In genomic region chr12:105454258-105455062, GRCm38 (mm10) we compare ENCODE assay signal across 7 mouse cellular contexts. TPM values are rescaled to one million over a fixed set of nuclear protein-coding genes. Genes with fewer than 3 reads are reported as not detected.
DNase-seq lines count a peak whose midpoint lies in the region; ATAC-seq and TF ChIP-seq lines count a peak whose summit lies in the region.

No protein-coding gene starts in this region.

- no peaks in the 10 kb centered on the region for H3K36me3 ChIP-seq in lung, embryonic 14.5 days (ENCODE audit: insufficient read depth)
- H3K36me3 ChIP-seq in embryonic facial prominence, embryonic 12.5 days: no peaks in the 10 kb centered on the region
- no peaks in the 10 kb centered on the region for H3K36me3 ChIP-seq in hindbrain, embryonic 16.5 days (ENCODE audit: control insufficient read depth, insufficient read depth, low read length)
- H3K36me3 ChIP-seq in midbrain, embryonic 13.5 days: 0 out of 2 replicates have a peak, but pooled peaks cover 5% of the 10 kb centered on the region

- ATAC-seq in lung, embryonic 14.5 days (ENCODE audit: insufficient read depth): peak; percentile 62
- ATAC-seq in embryonic facial prominence, embryonic 12.5 days (ENCODE audit: insufficient number of reproducible peaks, insufficient read depth, low FRiP score, low TSS enrichment): peak; percentile 52
- peak; percentile 59 for ATAC-seq in hindbrain, embryonic 16.5 days
- ATAC-seq in midbrain, embryonic 13.5 days: peak; percentile 73

- WGBS in lung, embryonic 14.5 days: under 1% methylated on average over 21 of the region's 21 CpGs
- WGBS in embryonic facial prominence, embryonic 12.5 days: 4% methylated on average over 21 of the region's 21 CpGs
- 2% methylated on average over 21 of the region's 21 CpGs for WGBS in hindbrain, embryonic 16.5 days
- 3% methylated on average over 21 of the region's 21 CpGs for WGBS in midbrain, embryonic 13.5 days

- peak overlapping the region; percentile 63 for H3K4me3 ChIP-seq in lung, embryonic 14.5 days (ENCODE audit: low read depth, low read length)
- H3K4me3 ChIP-seq in embryonic facial prominence, embryonic 12.5 days: peak overlapping the region; percentile 75
- peak overlapping the region; percentile 84 for H3K4me3 ChIP-seq in hindbrain, embryonic 16.5 days (ENCODE audit: low read length)
- peak overlapping the region; percentile 89 for H3K4me3 ChIP-seq in midbrain, embryonic 13.5 days (replicated peaks)

- TF ChIP-seq CTCF in lung, embryonic 14.5 days (IDR thresholded peaks at IDR 0.05; ENCODE audit: low read depth): no peak

- H3K9ac ChIP-seq in lung, embryonic 14.5 days: peak overlapping the region; percentile 70
- H3K9ac ChIP-seq in embryonic facial prominence, embryonic 12.5 days: peak overlapping the region; percentile 74
- peak overlapping the region; percentile 87 for H3K9ac ChIP-seq in hindbrain, embryonic 16.5 days (ENCODE audit: low read depth, low read length)
- peak overlapping the region; percentile 92 for H3K9ac ChIP-seq in midbrain, embryonic 13.5 days (replicated peaks)

- no peaks in the 10 kb centered on the region for H3K27me3 ChIP-seq in lung, embryonic 14.5 days (ENCODE audit: insufficient read depth, low read length)
- H3K27me3 ChIP-seq in embryonic facial prominence, embryonic 12.5 days: no peaks in the 10 kb centered on the region
- no peaks in the 10 kb centered on the region for H3K27me3 ChIP-seq in hindbrain, embryonic 16.5 days (replicated peaks; ENCODE audit: control insufficient read depth, insufficient read depth, low read length)
- no peaks in the 10 kb centered on the region for H3K27me3 ChIP-seq in midbrain, embryonic 13.5 days

- peak; percentile 55 for DNase-seq in lung, embryonic 14.5 days
- no peak for DNase-seq in lung, adult 18-20 months
- no peak for DNase-seq in left cerebral cortex, adult 9 months (ENCODE audit: low spot score in 2 of 2)
- DNase-seq in left cerebral cortex, postnatal 25 days (ENCODE audit: low spot score in 2 of 2): no peak

- H3K9me3 ChIP-seq in lung, embryonic 14.5 days (ENCODE audit: low read depth, low read length): no peaks in the 10 kb centered on the region
- no peaks in the 10 kb centered on the region for H3K9me3 ChIP-seq in embryonic facial prominence, embryonic 12.5 days
- no peaks in the 10 kb centered on the region for H3K9me3 ChIP-seq in hindbrain, embryonic 16.5 days (ENCODE audit: control insufficient read depth, low read length)
- no peaks in the 10 kb centered on the region for H3K9me3 ChIP-seq in midbrain, embryonic 13.5 days

- peak overlapping the region; percentile 79 for H3K4me2 ChIP-seq in lung, embryonic 14.5 days
- peak overlapping the region; percentile 83 for H3K4me2 ChIP-seq in embryonic facial prominence, embryonic 12.5 days (replicated peaks)
- peak overlapping the region; percentile 67 for H3K4me2 ChIP-seq in hindbrain, embryonic 16.5 days (ENCODE audit: low read length)
- H3K4me2 ChIP-seq in midbrain, embryonic 13.5 days (replicated peaks): peak overlapping the region; percentile 79

- peaks cover 8% of the 10 kb centered on the region; the same call in 1 of the 2 replicates for H3K4me1 ChIP-seq in lung, embryonic 14.5 days (ENCODE audit: insufficient read depth)
- H3K4me1 ChIP-seq in embryonic facial prominence, embryonic 12.5 days: peaks cover 29% of the 10 kb centered on the region
- peaks cover 40% of the 10 kb centered on the region for H3K4me1 ChIP-seq in hindbrain, embryonic 16.5 days (ENCODE audit: control insufficient read depth, insufficient read depth, low read depth, low read length)
- peaks cover 55% of the 10 kb centered on the region for H3K4me1 ChIP-seq in midbrain, embryonic 13.5 days (replicated peaks)

- peak overlapping the region; percentile 34 for H3K27ac ChIP-seq in lung, embryonic 14.5 days (ENCODE audit: low read depth)
- peak overlapping the region; percentile 66; the same call in 1 of the 2 replicates for H3K27ac ChIP-seq in embryonic facial prominence, embryonic 12.5 days
- H3K27ac ChIP-seq in hindbrain, embryonic 16.5 days (ENCODE audit: low read depth, low read length): peak overlapping the region; percentile 84
- peak overlapping the region; percentile 84 for H3K27ac ChIP-seq in midbrain, embryonic 13.5 days

- intact Hi-C loops in left cerebral cortex, postnatal 25 days (cut with DNase I): loop anchor here (2.0 kb wide), 1 partner anchor 22 kb away; no protein-coding TSS in a partner anchor

RNA-seq across cellular contexts. Expression of gene D430019H16Rik, which starts 0.8 kb away (rescaled TPM):
- 2.3 and 3.0 TPM in 2 replicates for polyA plus RNA-seq in lung, embryonic 14.5 days (2014; fragmentation: Nextera tagmentation; extraction: Ambion mirVana)
- 3.6 and 3.9 TPM in 2 replicates for polyA plus RNA-seq in embryonic facial prominence, embryonic 12.5 days (2016; fragmentation: Nextera tagmentation; extraction: Ambion mirVana)
- polyA plus RNA-seq in hindbrain, embryonic 16.5 days (2015; fragmentation: Nextera tagmentation; extraction: Ambion mirVana): 10.8 and 12.3 TPM in 2 replicates
- polyA plus RNA-seq in midbrain, embryonic 13.5 days (2015; fragmentation: Nextera tagmentation; extraction: Ambion mirVana): 12.6 and 13.2 TPM in 2 replicates
- total RNA-seq in left cerebral cortex, postnatal 25 days (2021): 10 to 100 TPM; 96.6 to 99.5 TPM

Comparison
In these comparisons a context has a peak if more than half of its experiments do, and no peak if none do; other contexts are left out.
1. H3K27ac ChIP-seq: peak in every context shown above with its lines; median percentile 84 in hindbrain, embryonic 16.5 days; 84 in midbrain, embryonic 13.5 days; 66 in embryonic facial prominence, embryonic 12.5 days; 34 in lung, embryonic 14.5 days.